Mouse (Mus musculus) liver, postnatal 0 days (tissue): ENCODE measurements at regions not wholly inside any gene's neighbourhood (a gene's known extent, or its start where the extent isn't known, plus 50 kb on each side); places are given as distances from the start of the nearest gene placed in this dataset.

Experiments
- ATAC-seq: fragments of 200-750 bp; cut with Nextera tagmentation; 2 replicates; pipeline ENCODE4 v1.8.0; 2017; ENCODE audit warnings: mild to moderate bottlenecking, moderate library complexity
- DNase-seq: peaks from one replicate; pipeline ENCODE4 v3.0.0-alpha.2; 2016
- H3K27ac ChIP-seq: fragments of 300-500 bp; sonication (generic); 2 replicates; pipeline ENCODE4 v1.5.1; 2014; ENCODE audit warnings: antibody characterized with exemption, moderate library complexity, mild to moderate bottlenecking, low read depth
- H3K27me3 ChIP-seq: fragments of 300-500 bp; sonication (generic); 2 replicates; pipeline ENCODE4 v1.6.1; 2014; ENCODE audit warnings: low read length, control low read depth, mixed read lengths; ENCODE audit not compliant: insufficient read depth
- H3K36me3 ChIP-seq: fragments of 300-500 bp; sonication (generic); replicated peaks from 2 replicates; pipeline ENCODE4 v1.6.1; 2014; ENCODE audit warnings: mild to moderate bottlenecking, control low read depth, low read length, moderate library complexity, mixed read lengths; ENCODE audit not compliant: insufficient read depth
- H3K4me1 ChIP-seq: fragments of 300-500 bp; sonication (generic); 2 replicates; pipeline ENCODE4 v1.6.1; 2014; ENCODE audit warnings: antibody characterized with exemption, mild to moderate bottlenecking, control low read depth; ENCODE audit not compliant: insufficient read depth
- H3K4me2 ChIP-seq: fragments of 300-500 bp; sonication (generic); 2 replicates; pipeline ENCODE4 v1.6.1; 2014; ENCODE audit warnings: low read depth, mild to moderate bottlenecking, low read length, moderate library complexity, mixed read lengths
- H3K4me3 ChIP-seq: fragments of 300-500 bp; sonication (generic); 2 replicates; pipeline ENCODE4 v1.5.1; 2014; ENCODE audit warnings: low read depth, low read length
- H3K9ac ChIP-seq: fragments of 300-500 bp; sonication (generic); replicated peaks from 2 replicates; pipeline ENCODE4 v1.6.1; 2014; ENCODE audit warnings: mild to moderate bottlenecking, moderate library complexity
- H3K9me3 ChIP-seq: fragments of 300-500 bp; sonication (generic); 2 replicates; pipeline ENCODE4 v1.6.1; 2016; ENCODE audit warnings: mild to moderate bottlenecking, control low read depth, low read length, mixed read lengths
- CTCF ChIP-seq: sonication (generic); IDR thresholded peaks from 2 replicates; pipeline ENCODE4 v1.5.1; 2016; ENCODE audit warnings: antibody characterized with exemption, low read depth
- EP300 ChIP-seq: IDR thresholded peaks from 2 replicates; pipeline ENCODE4 v1.6.1; 2016; ENCODE audit warnings: antibody characterized with exemption, low read depth, mild to moderate bottlenecking
- WGBS: fragments of 180-500 bp; shearing (Covaris S2); extraction: QIAGEN DNeasy Blood & Tissue Kit; methylation state at CpG from one replicate; pipeline ENCODE4 v1.1.7; 2014; ENCODE audit not compliant: insufficient replicate concordance; 5-methylcytosine and 5-hydroxymethylcytosine counted together

GRCm38 (mm10) chr14:68941132-68941690, 352.9 kb downstream of the Synb start:
- no peak for ATAC-seq
- 49% methylated on average over 7 of the region's 7 CpGs for WGBS

GRCm38 (mm10) chr14:68935303-68935662, 358.8 kb downstream of the Synb start:
- TF ChIP-seq EP300: no peak
- no peak for TF ChIP-seq CTCF
- DNase-seq: no peak
- H3K36me3 ChIP-seq: no peaks in the 10 kb centered on the region
- no peak overlapping the region for H3K9ac ChIP-seq
- ATAC-seq: no peak
- H3K4me2 ChIP-seq: no peak overlapping the region
- no peaks in the 10 kb centered on the region for H3K9me3 ChIP-seq
- no peak overlapping the region for H3K27ac ChIP-seq
- H3K4me3 ChIP-seq: no peak overlapping the region
- WGBS: 81% methylated on average over 6 of the region's 6 CpGs
- H3K27me3 ChIP-seq: no peaks in the 10 kb centered on the region
- H3K4me1 ChIP-seq: no peaks in the 10 kb centered on the region

More at GRCm38 (mm10) chr14:68941132-68941690, 352.9 kb downstream of the Synb start:
- no peak for DNase-seq
- Histone ChIP-seq H3K9me3 (no peaks in the 10 kb centered on the region), H3K4me2 (no peak overlapping the region), H3K4me1 (no peaks in the 10 kb centered on the region), H3K9ac (no peak overlapping the region), H3K36me3 (no peaks in the 10 kb centered on the region), H3K4me3 (no peak overlapping the region), H3K27ac (no peak overlapping the region), H3K27me3 (no peaks in the 10 kb centered on the region)
- no peak for TF ChIP-seq EP300
- no peak for TF ChIP-seq CTCF

- no peaks in the 10 kb centered on the region for H3K9me3 ChIP-seq
- no peaks in the 10 kb centered on the region for H3K36me3 ChIP-seq
- no peak overlapping the region for H3K4me2 ChIP-seq
- TF ChIP-seq CTCF (no peak), EP300 (no peak)
- H3K9ac ChIP-seq: no peak overlapping the region
- no peaks in the 10 kb centered on the region for H3K27me3 ChIP-seq
- H3K4me1 ChIP-seq: no peaks in the 10 kb centered on the region
- DNase-seq (no peak), ATAC-seq (no peak)
- H3K4me3 ChIP-seq: no peak overlapping the region
- H3K27ac ChIP-seq: no peak overlapping the region
- WGBS: 46% methylated on average over 12 of the region's 12 CpGs
Observed at GRCm38 (mm10) chr14:68934611-68935302, 359.3 kb downstream of the Synb start.

GRCm38 (mm10) chr14:68927814-68928213, 366.3 kb downstream of the Synb start:
- no peaks in the 10 kb centered on the region for H3K4me1 ChIP-seq
- no peak overlapping the region for H3K9ac ChIP-seq
- no peak for TF ChIP-seq EP300
- TF ChIP-seq CTCF: no peak
- no peak overlapping the region for H3K27ac ChIP-seq
- H3K4me2 ChIP-seq: no peak overlapping the region
- H3K36me3 ChIP-seq: no peaks in the 10 kb centered on the region
- ATAC-seq (no peak), DNase-seq (no peak)
- H3K9me3 ChIP-seq: no peaks in the 10 kb centered on the region
- no peak overlapping the region for H3K4me3 ChIP-seq
- H3K27me3 ChIP-seq: no peaks in the 10 kb centered on the region
- WGBS: 33% methylated on average over 4 of the region's 4 CpGs

- Histone ChIP-seq H3K27ac (no peak overlapping the region), H3K27me3 (no peaks in the 10 kb centered on the region), H3K4me1 (no peaks in the 10 kb centered on the region), H3K9ac (no peak overlapping the region), H3K9me3 (no peaks in the 10 kb centered on the region), H3K36me3 (no peaks in the 10 kb centered on the region), H3K4me2 (no peak overlapping the region), H3K4me3 (no peak overlapping the region)
- TF ChIP-seq CTCF (no peak), EP300 (no peak)
- ATAC-seq: no peak
- WGBS: 13% methylated on average over 2 of the region's 2 CpGs
- DNase-seq: no peak
Observed at GRCm38 (mm10) chr14:68923054-68923453, 371.0 kb downstream of the Synb start.

- Histone ChIP-seq H3K4me2 (no peak overlapping the region), H3K9me3 (no peaks in the 10 kb centered on the region), H3K9ac (no peak overlapping the region), H3K27me3 (no peaks in the 10 kb centered on the region), H3K36me3 (no peaks in the 10 kb centered on the region), H3K4me3 (no peak overlapping the region), H3K27ac (no peak overlapping the region), H3K4me1 (no peaks in the 10 kb centered on the region)
- TF ChIP-seq EP300 (no peak), CTCF (no peak)
- 22% methylated on average over 2 of the region's 2 CpGs for WGBS
- ATAC-seq (no peak), DNase-seq (no peak)
Observed at GRCm38 (mm10) chr14:68922035-68922434, 372.1 kb downstream of the Synb start.
